Mouse (Mus musculus): ENCODE measurements around the gene Usp46. TPM values are rescaled to one million over a fixed set of nuclear protein-coding genes. Genes with fewer than 3 reads are reported as not detected.
"Not testable (repeated sequence)": the region's sequence is repeated elsewhere in the genome, so short reads cannot be mapped to it uniquely, and the experiment has no call there.

Usp46 gene
- polyA plus RNA-seq, 1 experiment from 2014 or later = 31.0 TPM

DNA sequence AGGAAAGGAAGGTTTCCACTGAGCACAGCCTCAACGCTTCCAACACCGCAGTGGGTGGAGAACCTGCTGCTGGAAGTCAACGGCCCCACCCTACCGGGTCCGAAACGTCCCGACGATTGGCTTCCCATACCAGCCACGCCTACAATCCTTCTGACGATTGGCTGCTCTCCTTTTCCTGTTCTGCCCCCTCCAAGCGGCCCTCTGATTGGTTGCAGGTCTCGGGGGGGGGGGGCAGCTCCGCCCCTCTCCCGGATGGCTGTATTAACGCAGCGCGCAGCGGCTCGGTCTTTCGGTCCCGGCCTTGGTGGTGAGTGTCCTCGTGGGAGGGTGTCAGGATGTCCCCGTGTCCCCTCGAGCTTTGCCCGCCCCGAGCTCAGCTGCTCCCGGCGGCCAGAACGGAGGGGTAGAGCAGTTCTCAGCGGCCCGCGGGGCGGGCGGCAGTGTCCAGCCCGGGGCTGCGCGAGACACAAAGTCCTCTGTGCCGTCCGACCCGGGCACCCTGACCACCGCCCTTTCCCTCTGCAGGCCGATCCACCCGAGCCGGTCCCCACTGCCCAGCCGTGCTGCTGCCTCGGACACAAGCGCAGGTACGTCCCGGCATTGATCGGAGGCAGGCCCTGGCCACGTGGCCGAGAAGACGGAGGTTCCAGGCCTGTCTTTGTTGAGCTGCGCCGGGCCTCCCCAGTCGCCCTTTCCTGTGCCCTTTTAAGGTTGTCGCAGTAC lies 24.8 kb upstream of the Usp46 start:
- Histone ChIP-seq H3K4me1 (peaks cover 9% of the 10 kb centered on the region; the same call in 1 of the 2 replicates), H3K9me3 (no peaks in the 10 kb centered on the region), H3K36me3 (peaks cover 42% of the 10 kb centered on the region), H3K27ac (peak overlapping the region; percentile 99), H3K27me3 (ENCODE audit: insufficient read depth, poor library complexity, severe bottlenecking) (no peaks in the 10 kb centered on the region), H3K4me3 (peak overlapping the region; percentile 95)
- peak; percentile 98 for DNase-seq (ENCODE audit: low spot score)
- 1% methylated on average over 57 of the region's 57 CpGs for WGBS

DNA sequence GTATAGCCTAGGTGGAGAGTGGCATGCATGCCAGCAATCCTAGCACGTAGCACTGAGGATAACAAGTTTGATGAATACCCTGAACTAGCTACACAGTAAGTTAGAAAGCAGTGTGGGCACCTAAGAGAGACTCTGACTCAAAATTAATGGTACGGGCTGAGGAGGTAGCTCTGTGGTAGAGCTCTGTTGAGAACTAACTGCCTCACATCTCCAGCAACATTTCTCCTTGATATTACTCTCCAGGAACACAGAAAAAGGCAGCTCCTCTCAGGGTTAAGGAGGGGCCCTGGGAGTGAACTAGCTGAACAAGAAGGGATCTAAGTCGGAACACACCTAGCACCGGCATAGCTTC lies 24.2 kb upstream of the Usp46 start:
- no peak for DNase-seq (ENCODE audit: low spot score)
- 46% methylated on average over 4 of the region's 4 CpGs for WGBS
- H3K27ac ChIP-seq = peak overlapping the region; percentile 99

DNA sequence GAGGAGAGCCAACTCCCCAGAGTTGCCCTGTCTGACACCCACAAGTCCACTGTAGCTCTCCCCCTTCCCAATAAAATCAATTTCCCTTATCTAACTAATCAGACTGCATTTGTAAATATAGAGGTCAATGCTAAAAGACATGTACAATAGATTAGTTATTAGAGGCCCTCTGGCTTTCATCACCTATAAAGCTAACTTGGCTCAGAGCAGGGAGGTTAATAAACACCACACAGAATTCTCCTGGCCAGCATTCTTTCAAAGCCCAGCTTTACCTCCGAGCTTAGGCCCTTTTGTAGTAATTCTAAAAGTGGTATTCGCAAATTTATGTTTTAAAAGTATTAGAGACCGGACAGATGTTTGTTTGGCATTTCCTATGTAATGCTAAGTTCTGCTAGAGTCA lies 21.4 kb upstream of the Usp46 start:
- H3K9me3 ChIP-seq = no peaks in the 10 kb centered on the region
- 82% methylated on average over 3 of the region's 3 CpGs for WGBS
- no peaks in the 10 kb centered on the region for H3K27me3 ChIP-seq (ENCODE audit: insufficient read depth, poor library complexity, severe bottlenecking)
- H3K4me3 ChIP-seq = no peak overlapping the region
- H3K36me3 ChIP-seq = peaks cover 9% of the 10 kb centered on the region
- H3K27ac ChIP-seq = no peak overlapping the region
- peaks cover 7% of the 10 kb centered on the region; the same call in 1 of the 2 replicates for H3K4me1 ChIP-seq
- DNase-seq (ENCODE audit: low spot score) = no peak

More for the DNA sequence above, 24.2 kb upstream of the Usp46 start:
- H3K27me3 ChIP-seq (ENCODE audit: insufficient read depth, poor library complexity, severe bottlenecking) = no peaks in the 10 kb centered on the region
- peak overlapping the region; percentile 95 for H3K4me3 ChIP-seq
- H3K36me3 ChIP-seq = peaks cover 37% of the 10 kb centered on the region
- peaks cover 9% of the 10 kb centered on the region; the same call in 1 of the 2 replicates for H3K4me1 ChIP-seq
- no peaks in the 10 kb centered on the region for H3K9me3 ChIP-seq

DNA sequence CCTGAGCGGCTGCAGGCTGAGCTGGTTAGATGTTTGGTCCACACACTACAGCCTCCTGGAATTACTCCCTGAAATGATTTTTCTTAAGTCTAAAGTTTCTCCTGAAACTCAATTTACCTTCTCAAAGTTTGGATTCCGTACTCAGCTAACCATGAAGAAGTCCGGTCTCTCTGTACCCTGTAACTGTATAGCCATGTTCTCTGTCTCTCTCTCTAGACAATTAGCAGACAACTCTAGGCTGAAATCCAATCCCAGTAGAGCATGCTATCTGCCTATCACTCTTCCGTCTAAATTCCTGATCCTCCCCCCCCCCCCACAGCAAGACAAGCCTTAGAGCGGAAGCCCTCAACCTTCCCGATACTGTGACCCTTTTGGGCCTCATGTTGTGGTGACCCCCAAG lies 13.5 kb upstream of the Usp46 start:
- no peak for DNase-seq (ENCODE audit: low spot score)

DNA sequence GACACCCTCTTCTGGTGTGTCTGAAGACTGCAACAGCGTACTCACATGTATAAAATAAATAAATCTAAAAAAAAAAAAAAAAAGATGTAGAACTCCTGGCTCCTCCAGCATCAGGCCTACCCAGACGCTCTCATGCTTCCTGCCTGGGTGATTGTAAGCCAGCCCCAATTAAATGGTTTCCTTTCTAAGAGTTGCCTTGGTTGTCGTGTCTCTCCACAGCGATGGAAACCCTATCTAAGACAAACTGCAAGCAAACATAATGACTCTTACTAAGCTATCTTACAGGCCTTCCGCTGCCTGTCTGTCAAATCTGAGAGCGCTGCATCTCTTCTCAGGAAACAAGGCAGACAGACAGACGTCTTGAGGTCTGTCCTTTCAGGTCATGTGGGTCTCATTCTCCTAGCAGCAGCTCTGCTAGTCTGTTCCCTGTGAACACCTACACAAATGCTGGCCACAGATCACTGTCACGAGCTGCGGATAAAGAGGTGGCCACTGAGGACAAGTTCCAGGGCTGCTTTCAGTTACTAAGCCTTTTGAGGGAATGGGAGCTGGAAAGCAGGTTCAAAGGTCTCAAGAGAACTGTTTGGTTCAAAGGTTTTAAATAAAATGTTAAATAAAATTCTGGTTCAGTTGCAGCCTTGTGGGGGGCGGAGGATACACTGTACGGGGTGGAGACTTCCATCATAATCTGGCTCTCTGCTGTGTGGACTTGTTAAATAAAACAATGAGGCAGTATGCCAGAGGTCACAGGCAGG lies 10.8 kb upstream of the Usp46 start:
- no peak overlapping the region for H3K4me3 ChIP-seq
- DNase-seq (ENCODE audit: low spot score) = no peak
- H3K4me1 ChIP-seq = peaks cover 28% of the 10 kb centered on the region
- 0 out of 2 replicates have a peak overlapping the region, but pooled peaks have one; percentile 3 for H3K27ac ChIP-seq
- H3K9me3 ChIP-seq = no peaks in the 10 kb centered on the region
- 58% methylated on average over 11 of the region's 11 CpGs for WGBS
- H3K27me3 ChIP-seq (ENCODE audit: insufficient read depth, poor library complexity, severe bottlenecking) = no peaks in the 10 kb centered on the region
- no peaks in the 10 kb centered on the region for H3K36me3 ChIP-seq

More for the DNA sequence above, 13.5 kb upstream of the Usp46 start:
- 70% methylated on average over 6 of the region's 6 CpGs for WGBS
- Histone ChIP-seq H3K27me3 (ENCODE audit: insufficient read depth, poor library complexity, severe bottlenecking) (no peaks in the 10 kb centered on the region), H3K36me3 (no peaks in the 10 kb centered on the region), H3K4me1 (peaks cover 22% of the 10 kb centered on the region), H3K9me3 (no peaks in the 10 kb centered on the region), H3K27ac (no peak overlapping the region), H3K4me3 (no peak overlapping the region)

DNA sequence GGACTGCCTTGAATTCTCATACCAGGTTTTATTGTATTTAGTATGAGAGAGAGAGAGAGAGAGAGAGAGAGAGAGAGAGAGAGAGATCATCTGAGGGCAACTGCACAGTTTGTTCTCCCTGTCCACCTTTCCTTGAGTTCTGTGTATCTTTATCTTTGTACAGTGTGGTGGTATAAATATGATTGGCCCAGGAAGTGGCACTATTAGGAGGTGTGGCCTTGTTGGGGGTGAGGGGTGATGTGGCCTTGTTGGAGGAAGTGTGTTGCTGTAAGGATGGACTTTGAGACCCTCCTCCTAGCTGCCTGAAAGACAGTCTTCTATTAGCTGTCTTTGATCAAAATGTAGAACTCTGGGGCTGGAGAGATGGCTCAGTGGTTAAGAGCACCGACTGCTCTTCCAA lies 10.2 kb upstream of the Usp46 start:
- Histone ChIP-seq H3K36me3 (no peaks in the 10 kb centered on the region), H3K27ac (no peak overlapping the region), H3K27me3 (ENCODE audit: insufficient read depth, poor library complexity, severe bottlenecking) (no peaks in the 10 kb centered on the region), H3K9me3 (no peaks in the 10 kb centered on the region), H3K4me3 (no peak overlapping the region), H3K4me1 (peaks cover 28% of the 10 kb centered on the region)
- WGBS = 81% methylated on average over 1 of the region's 1 CpGs
- no peak for DNase-seq (ENCODE audit: low spot score)

DNA sequence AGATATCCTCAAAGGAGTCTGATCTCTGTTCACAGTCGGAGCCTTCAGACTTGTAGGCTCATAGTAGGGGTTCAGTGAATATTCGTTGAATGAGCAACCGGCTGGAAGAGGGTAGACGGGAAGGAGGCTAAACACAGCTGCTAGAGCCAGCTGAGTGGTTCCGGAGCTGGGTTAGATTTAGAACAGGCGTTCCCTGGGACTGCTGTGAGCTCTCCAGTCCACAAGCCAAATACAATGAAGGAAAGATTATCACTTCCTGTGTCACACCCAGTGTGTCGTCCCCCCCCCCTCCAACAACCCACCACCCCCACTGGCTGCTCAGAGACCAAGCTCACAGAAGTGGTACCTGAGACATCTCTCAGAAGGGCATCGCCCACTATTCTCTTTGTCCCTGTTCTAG lies 9.7 kb upstream of the Usp46 start:
- Histone ChIP-seq H3K4me1 (peaks cover 28% of the 10 kb centered on the region), H3K4me3 (no peak overlapping the region), H3K27ac (peak overlapping the region; percentile 49; the same call in 1 of the 2 replicates), H3K27me3 (ENCODE audit: insufficient read depth, poor library complexity, severe bottlenecking) (no peaks in the 10 kb centered on the region), H3K9me3 (no peaks in the 10 kb centered on the region), H3K36me3 (no peaks in the 10 kb centered on the region)
- WGBS = 28% methylated on average over 8 of the region's 8 CpGs
- no peak for DNase-seq (ENCODE audit: low spot score)

DNA sequence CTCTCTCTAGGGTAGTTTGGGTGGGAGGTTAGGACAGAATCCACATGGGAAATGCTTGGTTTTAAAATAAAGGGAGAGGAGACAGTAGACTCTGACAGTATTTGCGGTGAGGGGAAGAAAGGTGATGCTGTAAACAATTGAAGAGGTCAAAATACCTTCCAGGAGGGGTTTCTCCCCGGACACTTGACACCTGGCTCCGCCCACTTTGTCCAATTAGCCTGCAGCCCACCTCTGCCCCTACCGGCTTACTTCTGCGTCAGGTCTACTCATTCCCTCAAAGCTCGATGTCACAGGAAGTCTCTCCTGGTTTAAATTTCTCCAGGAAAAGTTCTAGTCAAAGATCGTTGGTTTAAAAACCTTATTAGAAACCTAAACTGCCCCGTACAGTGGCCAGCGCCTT lies 8.5 kb upstream of the Usp46 start:
- H3K4me3 ChIP-seq = peak overlapping the region; percentile 42
- no peaks in the 10 kb centered on the region for H3K9me3 ChIP-seq
- DNase-seq (ENCODE audit: low spot score) = no peak
- WGBS = 5% methylated on average over 9 of the region's 9 CpGs
- H3K27ac ChIP-seq = no peak overlapping the region
- H3K27me3 ChIP-seq (ENCODE audit: insufficient read depth, poor library complexity, severe bottlenecking) = no peaks in the 10 kb centered on the region
- H3K4me1 ChIP-seq = peaks cover 26% of the 10 kb centered on the region
- H3K36me3 ChIP-seq = no peaks in the 10 kb centered on the region

DNA sequence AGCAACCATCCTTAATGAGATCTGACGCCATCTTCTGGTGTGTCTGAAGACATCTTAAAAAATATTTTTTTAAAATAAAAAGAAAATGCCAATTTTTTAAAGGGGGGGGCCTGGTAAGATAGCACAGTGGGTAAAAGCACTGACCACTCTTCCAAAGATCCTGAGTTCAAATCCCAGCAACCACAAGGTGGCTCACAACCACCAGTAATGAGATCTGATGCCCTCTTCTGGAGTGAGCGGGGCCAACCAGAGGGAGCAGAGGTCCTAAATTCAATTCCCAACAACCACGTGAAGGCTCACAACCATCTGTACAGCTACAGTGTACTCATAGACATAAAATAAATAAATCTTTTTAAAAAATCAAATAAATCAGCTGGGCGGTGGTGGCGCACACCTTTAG lies 2.3 kb upstream of the Usp46 start:
- not testable (repeated sequence) for DNase-seq (ENCODE audit: low spot score); H3K36me3 ChIP-seq; H3K27ac ChIP-seq; H3K27me3 ChIP-seq (ENCODE audit: insufficient read depth, poor library complexity, severe bottlenecking); H3K4me3 ChIP-seq; H3K9me3 ChIP-seq
- WGBS = 85% methylated on average over 5 of the region's 5 CpGs
- peaks cover 33% of the 10 kb centered on the region for H3K4me1 ChIP-seq

DNA sequence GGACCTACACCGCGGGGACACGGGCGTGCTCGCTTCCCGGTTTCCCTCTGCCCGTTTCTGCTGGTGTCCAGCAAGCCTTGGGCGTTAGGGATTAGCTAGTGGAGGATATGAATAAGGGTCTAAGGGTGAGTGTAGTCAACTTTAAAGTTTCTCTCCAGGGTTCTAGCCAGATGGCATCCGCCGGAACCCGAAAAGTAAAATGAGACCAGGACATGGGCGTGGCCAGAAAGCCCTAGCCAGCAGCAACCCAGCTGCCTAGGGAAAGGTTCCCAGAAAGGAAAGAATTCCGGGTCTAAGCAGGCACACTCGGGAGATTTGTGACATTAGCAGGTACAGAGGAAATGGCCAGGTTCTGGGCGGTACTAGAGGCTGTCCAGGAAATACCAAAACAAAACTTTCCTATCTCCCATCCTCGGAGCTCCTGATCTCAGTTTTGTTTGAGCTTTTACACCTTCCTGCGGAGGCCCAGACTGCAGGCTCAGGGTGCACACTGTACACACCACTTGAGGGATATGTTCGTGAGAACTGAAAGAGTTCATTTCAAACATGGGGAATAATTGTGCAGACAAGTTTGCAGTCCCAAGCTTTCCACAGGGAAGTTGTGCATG lies 587 bp upstream of the Usp46 start:
- peak overlapping the region; percentile 96 for H3K4me3 ChIP-seq
- peak; percentile 85 for DNase-seq (ENCODE audit: low spot score)
- peak overlapping the region; percentile 99 for H3K27ac ChIP-seq
- peaks cover 42% of the 10 kb centered on the region for H3K4me1 ChIP-seq
- WGBS = 1% methylated on average over 18 of the region's 18 CpGs
- no peaks in the 10 kb centered on the region for H3K9me3 ChIP-seq
- H3K27me3 ChIP-seq (ENCODE audit: insufficient read depth, poor library complexity, severe bottlenecking) = no peaks in the 10 kb centered on the region
- no peaks in the 10 kb centered on the region for H3K36me3 ChIP-seq

DNA sequence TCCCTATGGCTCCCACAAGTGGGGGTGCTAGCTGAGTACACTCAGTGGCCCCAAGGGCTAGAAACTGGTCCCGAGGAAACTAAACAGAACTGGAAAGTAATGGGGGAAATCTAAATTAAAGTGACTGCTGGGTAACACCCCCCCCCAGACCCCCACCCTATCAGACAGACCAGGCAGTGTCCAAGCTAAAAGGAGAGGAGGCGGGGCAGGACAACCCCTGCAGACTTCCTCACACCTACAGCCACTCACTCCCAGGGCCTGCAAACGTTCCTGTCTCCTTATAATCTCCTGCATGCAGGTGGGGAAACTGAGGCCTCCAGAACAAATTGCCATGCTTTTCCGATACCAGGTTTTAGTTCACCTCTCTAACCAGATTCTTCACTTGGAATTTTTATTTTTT lies 885 bp downstream of the Usp46 start:
- H3K4me1 ChIP-seq = peaks cover 49% of the 10 kb centered on the region
- H3K27me3 ChIP-seq (ENCODE audit: insufficient read depth, poor library complexity, severe bottlenecking) = no peaks in the 10 kb centered on the region
- no peaks in the 10 kb centered on the region for H3K36me3 ChIP-seq
- 5% methylated on average over 4 of the region's 4 CpGs for WGBS
- peak overlapping the region; percentile 99 for H3K27ac ChIP-seq
- no peaks in the 10 kb centered on the region for H3K9me3 ChIP-seq
- peak; percentile 72 for DNase-seq (ENCODE audit: low spot score)
- H3K4me3 ChIP-seq = peak overlapping the region; percentile 96

DNA sequence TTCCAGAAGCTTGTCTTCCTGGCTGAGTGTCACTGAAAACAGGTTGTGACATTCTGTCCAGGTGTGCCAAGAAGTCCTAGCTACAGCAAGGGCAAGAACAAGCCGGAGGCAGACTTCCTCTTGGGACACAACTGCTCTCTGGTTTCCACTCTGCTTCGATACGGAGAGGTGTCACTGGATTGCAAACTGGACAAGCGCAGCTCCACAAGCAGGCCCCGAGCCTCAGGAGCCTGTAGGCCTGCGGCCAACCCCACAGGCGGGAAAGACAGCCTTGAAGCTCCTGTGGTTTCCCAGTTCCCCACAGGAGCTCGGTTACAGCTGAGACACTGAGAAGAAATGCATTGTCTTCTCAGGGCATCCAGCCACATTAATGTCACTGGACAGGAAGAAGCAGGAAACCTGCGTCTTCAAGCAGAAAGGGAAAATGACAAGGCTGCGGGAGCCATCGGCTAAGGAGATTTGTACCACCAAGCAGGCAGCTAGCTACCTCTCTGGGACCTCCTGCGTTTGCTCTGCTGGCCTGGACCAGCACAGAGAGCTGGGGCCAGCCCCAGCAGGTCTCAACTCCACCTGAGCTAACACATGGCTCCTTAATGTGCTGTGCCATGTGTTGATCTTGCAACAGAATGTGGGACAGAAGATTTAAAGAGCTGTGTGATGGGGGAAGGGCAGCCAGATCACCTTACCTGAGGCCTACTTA lies 1.7 kb downstream of the Usp46 start:
- Histone ChIP-seq H3K27ac (peak overlapping the region; percentile 77), H3K9me3 (no peaks in the 10 kb centered on the region), H3K4me1 (peaks cover 53% of the 10 kb centered on the region), H3K27me3 (ENCODE audit: insufficient read depth, poor library complexity, severe bottlenecking) (no peaks in the 10 kb centered on the region), H3K4me3 (peak overlapping the region; percentile 96), H3K36me3 (no peaks in the 10 kb centered on the region)
- 35% methylated on average over 12 of the region's 12 CpGs for WGBS
- DNase-seq (ENCODE audit: low spot score) = peak; percentile 78
